In the genomic region with DNA sequence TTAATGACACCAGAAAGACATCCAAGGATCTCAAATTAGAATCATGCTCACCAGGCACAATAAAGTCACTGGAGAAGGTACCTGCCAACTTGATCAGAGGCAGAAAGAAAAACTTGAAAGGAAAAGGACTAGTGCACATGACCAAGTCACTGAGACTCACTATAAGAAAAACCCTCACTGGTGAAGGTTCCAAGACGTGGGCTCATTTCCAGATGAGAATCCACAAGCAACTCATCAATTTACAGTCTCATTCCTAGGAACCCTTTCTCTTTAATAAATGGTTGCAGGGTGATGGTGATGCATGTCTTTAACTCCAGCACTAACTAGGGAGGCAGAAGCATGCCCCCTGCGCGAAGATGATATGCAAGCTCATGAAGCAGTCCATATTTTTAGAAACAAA, we compare ENCODE assay signal across 47 mouse cellular contexts. TPM values are rescaled to one million over a fixed set of nuclear protein-coding genes. Genes with fewer than 3 reads are reported as not detected.
"Had no signal": no experiment of that assay in that cellular context is flagged by ENCODE, and none has a peak within 500 bp of the region (broad histone marks: within the 10 kb centered on the region; RNA-seq: fewer than 3 reads in every experiment).

No protein-coding gene starts in this region.

- DNase-seq: left cerebral cortex, postnatal 4 days; liver; liver, embryonic 13.5 days; liver, postnatal 0 days; lung, adult 18-20 months; lung, adult 2 months; lung, embryonic 14.5 days; lung, postnatal 10 days; lung, postnatal 14 days; lung, postnatal 36 days; lung, postnatal 4 days; midbrain, embryonic 14.5 days had no signal

- H3K27ac ChIP-seq: limb, embryonic 10.5 days; limb, embryonic 12.5 days; limb, embryonic 13.5 days; limb, embryonic 15.5 days; liver, embryonic 12.5 days; liver, embryonic 13.5 days; liver, embryonic 14.5 days; liver, embryonic 15.5 days; lung, embryonic 15.5 days; macrophage; midbrain, embryonic 10.5 days; midbrain, embryonic 12.5 days; midbrain, embryonic 13.5 days; midbrain, embryonic 15.5 days; neural tube, embryonic 12.5 days had no signal

- H3K4me2 ChIP-seq: limb, embryonic 12.5 days; limb, embryonic 13.5 days; limb, embryonic 15.5 days; liver, embryonic 11.5 days; liver, embryonic 12.5 days; liver, embryonic 13.5 days; liver, embryonic 15.5 days; lung, embryonic 14.5 days; lung, embryonic 15.5 days; midbrain, embryonic 11.5 days; midbrain, embryonic 12.5 days; midbrain, embryonic 13.5 days; midbrain, embryonic 15.5 days; neural tube, embryonic 12.5 days had no signal

- H3K27me3 ChIP-seq: limb, embryonic 12.5 days; limb, embryonic 13.5 days; limb, embryonic 15.5 days; liver, embryonic 12.5 days; liver, embryonic 13.5 days; liver, embryonic 15.5 days; lung, embryonic 15.5 days; megakaryocyte, embryonic 14.5 days; midbrain, embryonic 12.5 days; midbrain, embryonic 13.5 days; midbrain, embryonic 15.5 days; neural tube, embryonic 12.5 days had no signal

- H3K4me3 ChIP-seq: limb, embryonic 10.5 days; limb, embryonic 12.5 days; limb, embryonic 13.5 days; limb, embryonic 15.5 days; liver, embryonic 12.5 days; liver, embryonic 13.5 days; liver, embryonic 15.5 days; lung, embryonic 15.5 days; megakaryocyte, embryonic 14.5 days; midbrain, embryonic 10.5 days; midbrain, embryonic 12.5 days; midbrain, embryonic 13.5 days; midbrain, embryonic 15.5 days; myocyte; neural tube, embryonic 12.5 days had no signal

- H3K36me3 ChIP-seq: limb, embryonic 10.5 days; limb, embryonic 12.5 days; limb, embryonic 13.5 days; limb, embryonic 15.5 days; liver, embryonic 12.5 days; liver, embryonic 13.5 days; liver, embryonic 15.5 days; lung, embryonic 15.5 days; midbrain, embryonic 10.5 days; midbrain, embryonic 12.5 days; midbrain, embryonic 13.5 days; midbrain, embryonic 15.5 days; neural tube, embryonic 12.5 days had no signal

- H3K9ac ChIP-seq: limb, embryonic 12.5 days; limb, embryonic 13.5 days; limb, embryonic 15.5 days; liver, embryonic 12.5 days; liver, embryonic 13.5 days; liver, embryonic 14.5 days; liver, embryonic 15.5 days; liver, postnatal 0 days; lung, embryonic 14.5 days; lung, embryonic 15.5 days; midbrain, embryonic 12.5 days; midbrain, embryonic 13.5 days; midbrain, embryonic 15.5 days; neural tube, embryonic 12.5 days had no signal

- H3K9me3 ChIP-seq: liver, embryonic 15.5 days; lung, embryonic 15.5 days; megakaryocyte, embryonic 14.5 days had no signal

- H3K4me1 ChIP-seq: limb, embryonic 10.5 days; limb, embryonic 12.5 days; limb, embryonic 13.5 days; limb, embryonic 15.5 days; liver, embryonic 12.5 days; liver, embryonic 13.5 days; liver, embryonic 15.5 days; lung, embryonic 15.5 days; megakaryocyte, embryonic 14.5 days; midbrain, embryonic 10.5 days; midbrain, embryonic 12.5 days; midbrain, embryonic 13.5 days; midbrain, embryonic 15.5 days; neural tube, embryonic 12.5 days had no signal

- ATAC-seq: liver, embryonic 12.5 days; liver, postnatal 0 days; lung, postnatal 0 days; midbrain, embryonic 13.5 days; midbrain, embryonic 15.5 days; midbrain, embryonic 16.5 days had no signal

RNA-seq across cellular contexts. Expression of gene Vmn1r57, which starts 44.8 kb away (rescaled TPM):
- total RNA-seq: left cerebral cortex, postnatal 10 days; left cerebral cortex, postnatal 14 days; left cerebral cortex, postnatal 25 days; left cerebral cortex, postnatal 36 days; left cerebral cortex, postnatal 4 days; liver, adult 2 months; megakaryocyte progenitor cell, adult 5-6 weeks; megakaryocyte, adult 5-6 weeks; megakaryocyte-erythroid progenitor cell, adult 5-6 weeks; midbrain, postnatal 0 days; monocyte, adult 5-6 weeks had no signal
- polyA plus RNA-seq: limb, embryonic 10.5 days; limb, embryonic 11.5 days; limb, embryonic 12.5 days; limb, embryonic 13.5 days; limb, embryonic 14.5 days; limb, embryonic 15.5 days; liver, adult 2 months; liver, embryonic 11.5 days; liver, embryonic 12.5 days; liver, embryonic 13.5 days; liver, embryonic 14.5 days; liver, embryonic 15.5 days; liver, embryonic 16.5 days; liver, postnatal 0 days; lung, adult 2 months; lung, embryonic 14.5 days; lung, embryonic 15.5 days; lung, embryonic 16.5 days; lung, postnatal 0 days; macrophage; midbrain, embryonic 10.5 days; midbrain, embryonic 11.5 days; midbrain, embryonic 12.5 days; midbrain, embryonic 13.5 days; midbrain, embryonic 14.5 days; midbrain, embryonic 15.5 days; midbrain, embryonic 16.5 days; midbrain, postnatal 0 days; myocyte; neural tube, embryonic 11.5 days; neural tube, embryonic 12.5 days had no signal
